Mouse (Mus musculus) embryonic stem cell, embryonic (primary cell): ENCODE results near the gene Vcan.

ENCODE experiments used
- CTCF ChIA-PET, 4 experiments: fragments of 300-600 bp in 2 of 4; fragments of 350-600 bp in 2 of 4; sonication (Branson Sonifier 250); formaldehyde crosslinking; loops; one replicate each; lab custom pipeline; 2022; ENCODE audit warnings: inconsistent platforms in 2 of 4; lab: Charles Lee
- POLR2A ChIA-PET, 4 experiments: fragments of 300-600 bp in 2 of 4; fragments of 350-600 bp in 2 of 4; sonication (Branson Sonifier 250); formaldehyde crosslinking; loops; one replicate each; lab custom pipeline; 2022; ENCODE audit warnings: antibody characterized with exemption in 4 of 4, inconsistent platforms in 1 of 4; lab: Charles Lee

The Vcan gene

GRCm38 (mm10) chr13:89739696-89740242 lies 2.5 kb downstream of the Vcan start:
- CTCF ChIA-PET: interaction anchor here in 3 of 4 experiments (0.6 to 1.2 kb wide), 3 partner anchors 11 to 1101 kb away, joined by 3 to 6 read pairs (median 5); no protein-coding TSS in a partner anchor
- POLR2A ChIA-PET: interaction anchor here in 3 of 4 experiments (0.7 to 1.8 kb wide), 10 partner anchors 9 to 1185 kb away, joined by 3 to 6 read pairs (median 3); partner anchors contain the start of gene Tmem167 (in 1 of the 3)

- ChIA-PET CTCF (interaction anchor here in 3 of 4 experiments (0.6 to 1.2 kb wide), 6 partner anchors 12 to 1132 kb away, joined by 3 to 6 read pairs (median 4); no protein-coding TSS in a partner anchor), POLR2A (interaction anchor here in 3 of 4 experiments (0.7 to 1.8 kb wide), 13 partner anchors 9 to 1186 kb away, joined by 3 to 6 read pairs (median 3); partner anchors contain the start of gene Tmem167 (in 1 of the 3))
Observed at GRCm38 (mm10) chr13:89738776-89739695, 3.3 kb downstream of the Vcan start.

GRCm38 (mm10) chr13:89738275-89738674 lies 4.0 kb downstream of the Vcan start:
- CTCF ChIA-PET: no interaction called here
- POLR2A ChIA-PET: interaction anchor here in 2 of 4 experiments (0.9 to 1.8 kb wide), 5 partner anchors 8 to 1186 kb away, joined by 3 to 6 read pairs (median 4); no protein-coding TSS in a partner anchor

GRCm38 (mm10) chr13:89735111-89735510 lies 7.2 kb downstream of the Vcan start:
- ChIA-PET CTCF (no interaction called here), POLR2A (no interaction called here)

- POLR2A ChIA-PET: interaction anchor here in 3 of 4 experiments (0.5 to 1.8 kb wide), 4 partner anchors 11 to 1445 kb away, joined by 3 to 6 read pairs (median 3); no protein-coding TSS in a partner anchor
Observed at GRCm38 (mm10) chr13:89726492-89726891, 15.8 kb downstream of the Vcan start.

GRCm38 (mm10) chr13:89720497-89720896 lies 21.8 kb downstream of the Vcan start:
- ChIA-PET CTCF (no interaction called here), POLR2A (no interaction called here)

More at GRCm38 (mm10) chr13:89726492-89726891, 15.8 kb downstream of the Vcan start:
- CTCF ChIA-PET: no interaction called here

GRCm38 (mm10) chr13:89709497-89710201 lies 32.7 kb downstream of the Vcan start:
- CTCF ChIA-PET: no interaction called here
- POLR2A ChIA-PET: interaction anchor here in 1 of 4 experiments (1.0 kb wide), 1 partner anchor 29 kb away, joined by 3 read pairs; no protein-coding TSS in a partner anchor

- CTCF ChIA-PET: no interaction called here
- POLR2A ChIA-PET: no interaction called here
Observed at GRCm38 (mm10) chr13:89708151-89708927, 34.0 kb downstream of the Vcan start.

GRCm38 (mm10) chr13:89702395-89702794 lies 39.9 kb downstream of the Vcan start:
- CTCF ChIA-PET: no interaction called here
- POLR2A ChIA-PET: no interaction called here

GRCm38 (mm10) chr13:89699998-89700555 lies 42.2 kb downstream of the Vcan start:
- POLR2A ChIA-PET: no interaction called here

GRCm38 (mm10) chr13:89692597-89692996 lies 49.7 kb downstream of the Vcan start:
- CTCF ChIA-PET: no interaction called here
- POLR2A ChIA-PET: no interaction called here

More at GRCm38 (mm10) chr13:89699998-89700555, 42.2 kb downstream of the Vcan start:
- CTCF ChIA-PET: no interaction called here

GRCm38 (mm10) chr13:89683490-89683889 lies 58.8 kb downstream of the Vcan start:
- CTCF ChIA-PET: no interaction called here
- POLR2A ChIA-PET: no interaction called here

- POLR2A ChIA-PET: no interaction called here
- CTCF ChIA-PET: no interaction called here
Observed at GRCm38 (mm10) chr13:89682254-89682653, 60.1 kb downstream of the Vcan start.

- CTCF ChIA-PET: no interaction called here
- POLR2A ChIA-PET: no interaction called here
Observed at GRCm38 (mm10) chr13:89679756-89680155, 62.6 kb downstream of the Vcan start.

GRCm38 (mm10) chr13:89670505-89670904 lies 71.8 kb downstream of the Vcan start:
- POLR2A ChIA-PET: no interaction called here

GRCm38 (mm10) chr13:89668981-89669880 lies 73.1 kb downstream of the Vcan start:
- CTCF ChIA-PET: interaction anchor here in 1 of 4 experiments (0.6 kb wide), 1 partner anchor 1171 kb away, joined by 11 read pairs; no protein-coding TSS in a partner anchor
- POLR2A ChIA-PET: no interaction called here

More at GRCm38 (mm10) chr13:89670505-89670904, 71.8 kb downstream of the Vcan start:
- CTCF ChIA-PET: no interaction called here

- ChIA-PET CTCF (interaction anchor here in 2 of 4 experiments (0.6 to 0.9 kb wide), 3 partner anchors 24 to 1553 kb away, joined by 3 to 5 read pairs (median 3); no protein-coding TSS in a partner anchor), POLR2A (interaction anchor here in 2 of 4 experiments (0.6 to 0.7 kb wide), 2 partner anchors 21 to 302 kb away, joined by 3 read pairs; no protein-coding TSS in a partner anchor)
Observed at GRCm38 (mm10) chr13:89668069-89668468, 74.2 kb downstream of the Vcan start.
